Mouse (Mus musculus) left cerebral cortex, adult 2 months (tissue): ENCODE results near the gene Calcoco1. TPM values are rescaled to one million over a fixed set of nuclear protein-coding genes. Genes with fewer than 3 reads are reported as not detected.

Experiments
- DNase-seq, 2 experiments: peaks; one replicate each; pipeline ENCODE4 v3.0.0; 2021 to 2022; ENCODE audit warnings: low spot score in 2 of 2, mixed read lengths in 1 of 2; ENCODE audit errors: extremely low spot score in 1 of 2
- H3K27ac ChIP-seq: fragments of 200-600 bp; 2 replicates; pipeline ENCODE4 v1.8.1; 2022
- H3K4me3 ChIP-seq: fragments of 200-600 bp; 2 replicates; pipeline ENCODE4 v1.8.1; 2022
- CTCF ChIP-seq: fragments of 200-600 bp; IDR thresholded peaks from 2 replicates; pipeline ENCODE4 v1.8.1; 2022; ENCODE audit warnings: antibody characterized with exemption, mild to moderate bottlenecking, moderate library complexity
- intact Hi-C: fragments of 180-260 bp; cut with DNase I; formaldehyde crosslinking; loops from one replicate; pipeline ENCODE4 v1.15.1; 2025
- long read RNA-seq, 2 experiments: library from polyadenylated mRNA; stranded (forward); transcript quantifications; one replicate each; pipeline ENCODE4 v2.0.0; 2021; ENCODE audit warnings: borderline mapping rate in 2 of 2
- total RNA-seq, 2 experiments: library from RNA; stranded (reverse); gene quantifications; 2 replicates each; pipeline ENCODE4 v1.2.3; 2021

Gene Calcoco1
- total RNA-seq, result 10 to 100 TPM; 79.8 to 85.7 TPM
- long read RNA-seq, experiment 1, transcript Calcoco1-201 (15 exons, 2,824 nt), result major isoform, 63 of 94 reads
- long read RNA-seq, experiment 1, transcript Calcoco1-204 (14 exons, 2,968 nt), result minor isoform, 7 of 94 reads
- long read RNA-seq, experiment 1, partial matches to known transcripts, result 6 of 94 reads
- long read RNA-seq, experiment 1, other reads (novel, unspliced or antisense), result 18 of 94 reads
- long read RNA-seq, experiment 2, transcript Calcoco1-204 (14 exons, 2,968 nt), result minor isoform, 5 of 64 reads
- long read RNA-seq, experiment 2, transcript Calcoco1-201 (15 exons, 2,824 nt), result major isoform, 27 of 64 reads
- long read RNA-seq, experiment 2, partial matches to known transcripts, result 15 of 64 reads
- long read RNA-seq, experiment 2, other reads (novel, unspliced or antisense), result 17 of 64 reads

- TF ChIP-seq CTCF, result no peak
- peak; percentile 91 to 95 for DNase-seq
- peak within 1 kb of the TSS; percentile 80 for H3K4me3 ChIP-seq
- intact Hi-C loops, result no loop called here
- peak within 1 kb of the TSS; percentile 80 for H3K27ac ChIP-seq
These were observed at the start of gene Calcoco1 for GRCm38 (mm10) chr15:102721980-102722475. Calcoco1 (minus strand) TSS chr15:102722178.

GRCm38 (mm10) chr15:102770866-102771265 is 48.9 kb upstream of the Calcoco1 start:
- TF ChIP-seq CTCF, result no peak
- DNase-seq, result no peak
- intact Hi-C loops, result no loop called here
- no peak overlapping the region for H3K4me3 ChIP-seq
- H3K27ac ChIP-seq, result no peak overlapping the region

GRCm38 (mm10) chr15:102765207-102765606 is 43.2 kb upstream of the Calcoco1 start:
- no peak for DNase-seq
- intact Hi-C loops, result no loop called here
- no peak for TF ChIP-seq CTCF
- no peak overlapping the region for H3K4me3 ChIP-seq
- H3K27ac ChIP-seq, result no peak overlapping the region

GRCm38 (mm10) chr15:102761745-102762378 is 39.9 kb upstream of the Calcoco1 start:
- intact Hi-C loops, result loop anchor here (1.0 to 5.0 kb wide), 3 partner anchors 45 to 415 kb away; no protein-coding TSS in a partner anchor
- no peak overlapping the region for H3K4me3 ChIP-seq
- DNase-seq, result peak in 1 of 2 experiments; percentile 56

GRCm38 (mm10) chr15:102757686-102758085 is 35.7 kb upstream of the Calcoco1 start:
- no peak for DNase-seq
- intact Hi-C loops, result loop anchor here (5.0 kb wide), 1 partner anchor 230 kb away; no protein-coding TSS in a partner anchor
- TF ChIP-seq CTCF, result no peak; the same call in 1 of the 2 replicates
- Histone ChIP-seq H3K4me3 (no peak overlapping the region), H3K27ac (no peak overlapping the region)

More at GRCm38 (mm10) chr15:102761745-102762378, 39.9 kb upstream of the Calcoco1 start:
- peak; percentile 61 for TF ChIP-seq CTCF
- no peak overlapping the region for H3K27ac ChIP-seq

GRCm38 (mm10) chr15:102755053-102755452 is 33.1 kb upstream of the Calcoco1 start:
- H3K27ac ChIP-seq, result no peak overlapping the region
- no peak for TF ChIP-seq CTCF
- intact Hi-C loops, result loop anchor here (5.0 kb wide), 1 partner anchor 232 kb away; no protein-coding TSS in a partner anchor
- DNase-seq, result no peak
- no peak overlapping the region for H3K4me3 ChIP-seq

- Histone ChIP-seq H3K27ac (no peak overlapping the region), H3K4me3 (no peak overlapping the region)
- no peak for TF ChIP-seq CTCF
- no peak for DNase-seq
- intact Hi-C loops, result no loop called here
These were observed 32.4 kb upstream of the Calcoco1 start for GRCm38 (mm10) chr15:102754361-102754760.

- no peak overlapping the region for H3K27ac ChIP-seq
- intact Hi-C loops, result no loop called here
- DNase-seq, result no peak
- no peak overlapping the region for H3K4me3 ChIP-seq
- peak; percentile 65 for TF ChIP-seq CTCF
These were observed 31.2 kb upstream of the Calcoco1 start for GRCm38 (mm10) chr15:102753170-102753569.

GRCm38 (mm10) chr15:102752164-102752563 is 30.2 kb upstream of the Calcoco1 start:
- H3K4me3 ChIP-seq, result no peak overlapping the region
- no peak overlapping the region for H3K27ac ChIP-seq
- no peak for DNase-seq
- TF ChIP-seq CTCF, result no peak
- intact Hi-C loops, result no loop called here

GRCm38 (mm10) chr15:102750241-102750640 is 28.3 kb upstream of the Calcoco1 start:
- Histone ChIP-seq H3K27ac (no peak overlapping the region; the same call in 1 of the 2 replicates), H3K4me3 (no peak overlapping the region)
- DNase-seq, result no peak
- intact Hi-C loops, result no loop called here
- TF ChIP-seq CTCF, result no peak

- H3K27ac ChIP-seq, result no peak overlapping the region
- intact Hi-C loops, result loop anchor here (5.0 to 10.0 kb wide), 3 partner anchors 413 to 586 kb away; no protein-coding TSS in a partner anchor
These were observed 27.1 kb upstream of the Calcoco1 start for GRCm38 (mm10) chr15:102749103-102749502.

GRCm38 (mm10) chr15:102747853-102748252 is 25.9 kb upstream of the Calcoco1 start:
- Histone ChIP-seq H3K4me3 (no peak overlapping the region), H3K27ac (no peak overlapping the region)
- no peak for DNase-seq
- intact Hi-C loops, result loop anchor here (5.0 to 10.0 kb wide), 3 partner anchors 414 to 587 kb away; no protein-coding TSS in a partner anchor
- TF ChIP-seq CTCF, result no peak

More at GRCm38 (mm10) chr15:102749103-102749502, 27.1 kb upstream of the Calcoco1 start:
- no peak for TF ChIP-seq CTCF
- no peak for DNase-seq
- H3K4me3 ChIP-seq, result no peak overlapping the region
